Mouse (Mus musculus) kidney, adult 18-20 months (tissue): ENCODE measurements at regions not wholly inside any gene's neighbourhood (a gene's known extent, or its start where the extent isn't known, plus 50 kb on each side); places are given as distances from the start of the nearest gene placed in this dataset.

ENCODE experiments used
- DNase-seq: peaks from one replicate; pipeline ENCODE4 v3.0.0; 2021

- no peak for DNase-seq
Observed at GRCm38 (mm10) chr11:18399561-18399960, 445.9 kb upstream of the Etaa1 start.

GRCm38 (mm10) chr11:18396397-18396796 is 442.7 kb upstream of the Etaa1 start:
- DNase-seq, result no peak

- no peak for DNase-seq
Observed at GRCm38 (mm10) chr11:18395631-18396030, 442.0 kb upstream of the Etaa1 start.

- DNase-seq, result no peak
Observed at GRCm38 (mm10) chr11:18372813-18373332, 419.2 kb upstream of the Etaa1 start.

- DNase-seq, result no peak
Observed at GRCm38 (mm10) chr11:18371304-18371703, 417.6 kb upstream of the Etaa1 start.

GRCm38 (mm10) chr11:18370861-18371260 is 417.2 kb upstream of the Etaa1 start:
- no peak for DNase-seq

GRCm38 (mm10) chr11:18354866-18355265 is 401.2 kb upstream of the Etaa1 start:
- DNase-seq, result no peak

GRCm38 (mm10) chr11:18354156-18354555 is 400.5 kb upstream of the Etaa1 start:
- DNase-seq, result no peak

- DNase-seq, result no peak
Observed at GRCm38 (mm10) chr11:18347841-18348240, 394.2 kb upstream of the Etaa1 start.

GRCm38 (mm10) chr11:18313510-18314301 is 360.0 kb upstream of the Etaa1 start:
- no peak for DNase-seq

GRCm38 (mm10) chr11:18296194-18297125 is 342.8 kb upstream of the Etaa1 start:
- no peak for DNase-seq

- DNase-seq, result no peak
Observed at GRCm38 (mm10) chr11:18278585-18279136, 325.0 kb upstream of the Etaa1 start.

GRCm38 (mm10) chr11:18272392-18272791 is 318.7 kb upstream of the Etaa1 start:
- DNase-seq, result no peak

- DNase-seq, result no peak
Observed at GRCm38 (mm10) chr11:18266161-18266560, 312.5 kb upstream of the Etaa1 start.

- no peak for DNase-seq
Observed at GRCm38 (mm10) chr11:18262901-18263300, 309.2 kb upstream of the Etaa1 start.

GRCm38 (mm10) chr11:18249236-18249635 is 295.6 kb upstream of the Etaa1 start:
- DNase-seq, result no peak

GRCm38 (mm10) chr11:18216762-18217161 is 263.1 kb upstream of the Etaa1 start:
- no peak for DNase-seq

- no peak for DNase-seq
Observed at GRCm38 (mm10) chr11:18173028-18173427, 219.4 kb upstream of the Etaa1 start.

- DNase-seq, result no peak
Observed at GRCm38 (mm10) chr11:18171207-18171776, 217.6 kb upstream of the Etaa1 start.

- DNase-seq, result no peak
Observed at GRCm38 (mm10) chr11:18165609-18166347, 212.1 kb upstream of the Etaa1 start.

- no peak for DNase-seq
Observed at GRCm38 (mm10) chr11:18164025-18164423, 210.3 kb upstream of the Etaa1 start.
